Mouse (Mus musculus): ENCODE results near the gene Chga. TPM values are rescaled to one million over a fixed set of nuclear protein-coding genes. Genes with fewer than 3 reads are reported as not detected.

The Chga gene
- polyA plus RNA-seq, 1 experiment from 2014 or later: 0.88 TPM

DNA sequence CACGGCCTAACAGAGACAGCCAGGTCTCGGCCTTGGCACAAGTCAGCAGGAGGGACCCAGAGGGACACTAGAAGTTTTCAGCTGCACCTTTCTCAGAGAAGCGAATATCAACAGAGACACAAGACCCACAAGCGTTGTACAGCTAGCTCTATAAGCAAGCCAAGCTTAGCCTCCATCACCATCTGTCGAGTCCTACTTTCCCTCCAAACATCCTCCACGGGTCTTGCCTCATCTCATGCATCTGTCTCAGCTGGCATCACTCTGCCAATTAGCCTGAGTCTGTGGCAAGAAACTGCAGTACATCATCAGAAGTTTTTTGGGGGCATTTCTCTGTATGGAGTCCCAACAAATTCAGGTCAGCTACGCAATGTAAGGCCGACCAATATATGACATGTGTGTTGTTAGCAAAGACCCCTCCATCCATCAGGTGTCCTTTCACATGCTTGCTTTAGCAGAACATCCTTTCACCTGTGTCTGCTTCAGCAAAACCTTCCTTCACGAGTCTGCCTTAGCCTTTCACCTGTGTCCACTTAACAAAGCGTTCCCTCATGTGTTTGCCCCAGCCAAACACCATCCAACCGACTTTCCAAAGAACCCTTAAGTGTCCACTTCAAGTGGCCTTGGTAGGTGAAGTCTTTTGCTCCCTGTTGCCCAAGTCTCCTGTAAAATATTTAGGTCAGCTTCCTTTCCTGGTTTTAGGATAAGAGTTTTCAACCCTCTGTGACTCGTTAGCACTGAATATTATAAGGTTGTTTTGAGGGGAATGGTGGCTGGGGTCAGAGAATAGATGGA is 34.6 kb upstream of the Chga start:
- DNase-seq (ENCODE audit: low spot score) (no peak), ATAC-seq (replicated peaks; ENCODE audit: low FRiP score) (no peak)
- no peaks in the 10 kb centered on the region for H3K9me3 ChIP-seq (ENCODE audit: control insufficient read depth, low read length)
- no peaks in the 10 kb centered on the region for H3K27me3 ChIP-seq (replicated peaks; ENCODE audit: control insufficient read depth, insufficient read depth, low read length)
- no peaks in the 10 kb centered on the region for H3K4me1 ChIP-seq (replicated peaks; ENCODE audit: control insufficient read depth, insufficient read depth, low read length)
- H3K9ac ChIP-seq (ENCODE audit: low read depth, low read length): no peak overlapping the region
- H3K4me3 ChIP-seq (ENCODE audit: low read depth, low read length): no peak overlapping the region
- no peak overlapping the region for H3K4me2 ChIP-seq
- no peak overlapping the region for H3K27ac ChIP-seq (ENCODE audit: low read depth, low read length)
- no peaks in the 10 kb centered on the region for H3K36me3 ChIP-seq (ENCODE audit: control insufficient read depth, insufficient read depth, low read length)
- WGBS: 80% methylated on average over 12 of the region's 12 CpGs

DNA sequence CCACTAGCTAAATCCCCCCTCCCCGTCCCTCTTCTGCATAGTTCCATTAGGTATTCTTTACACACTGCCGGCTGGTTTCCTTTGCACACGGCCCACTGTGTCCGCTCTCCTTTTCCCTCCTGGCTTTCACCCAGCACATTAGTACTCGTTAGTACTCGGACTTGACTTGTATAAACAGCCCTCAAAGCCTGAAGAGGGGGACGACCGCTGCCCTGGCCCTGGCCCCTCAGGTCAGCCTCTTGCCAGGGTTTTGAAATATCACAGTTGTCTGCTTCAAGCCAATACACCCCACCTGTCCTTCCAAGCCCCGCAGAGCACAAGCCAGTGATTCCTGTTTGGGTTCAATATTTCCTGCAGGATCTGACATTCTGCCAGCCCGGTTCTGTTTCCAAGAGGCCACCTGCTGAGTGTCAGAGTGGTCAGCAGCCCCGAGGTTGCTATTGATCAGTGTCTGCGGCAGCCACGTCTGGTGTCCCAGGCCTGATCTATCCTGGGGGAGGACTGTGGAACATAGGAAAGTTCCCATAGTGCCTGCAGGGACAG is 32.9 kb upstream of the Chga start:
- 49% methylated on average over 13 of the region's 13 CpGs for WGBS

DNA sequence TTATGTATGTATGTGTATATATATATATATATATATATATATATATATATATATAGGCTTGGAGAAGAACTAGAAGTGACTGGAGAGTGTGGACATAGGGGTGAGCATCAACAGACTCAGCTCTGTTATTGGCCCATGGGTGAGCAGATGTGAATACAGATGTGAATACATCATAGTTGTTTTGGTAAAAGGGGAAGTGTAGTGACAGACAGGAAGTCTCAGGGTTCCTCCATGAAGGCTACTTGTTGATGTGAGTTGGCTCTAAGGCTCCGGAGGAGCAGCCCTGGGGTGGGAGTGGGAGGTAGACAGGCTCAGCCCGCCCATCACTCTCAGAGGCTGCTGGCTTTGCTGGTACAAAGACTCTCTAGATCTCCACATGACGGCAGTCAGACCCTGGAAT is 30.6 kb upstream of the Chga start:
- no peaks in the 10 kb centered on the region for H3K4me1 ChIP-seq (replicated peaks; ENCODE audit: control insufficient read depth, insufficient read depth, low read length)
- DNase-seq (ENCODE audit: low spot score): no peak
- no peak overlapping the region for H3K27ac ChIP-seq (ENCODE audit: low read depth, low read length)
- no peak overlapping the region for H3K4me2 ChIP-seq
- WGBS: 39% methylated on average over 3 of the region's 3 CpGs
- H3K4me3 ChIP-seq (ENCODE audit: low read depth, low read length): no peak overlapping the region
- no peak overlapping the region for H3K9ac ChIP-seq (ENCODE audit: low read depth, low read length)
- no peak for ATAC-seq (replicated peaks; ENCODE audit: low FRiP score)
- no peaks in the 10 kb centered on the region for H3K9me3 ChIP-seq (ENCODE audit: control insufficient read depth, low read length)
- no peaks in the 10 kb centered on the region for H3K27me3 ChIP-seq (replicated peaks; ENCODE audit: control insufficient read depth, insufficient read depth, low read length)
- no peaks in the 10 kb centered on the region for H3K36me3 ChIP-seq (ENCODE audit: control insufficient read depth, insufficient read depth, low read length)

More for the DNA sequence above, 32.9 kb upstream of the Chga start:
- Histone ChIP-seq H3K27me3 (replicated peaks; ENCODE audit: control insufficient read depth, insufficient read depth, low read length) (no peaks in the 10 kb centered on the region), H3K27ac (ENCODE audit: low read depth, low read length) (no peak overlapping the region), H3K4me2 (no peak overlapping the region), H3K9me3 (ENCODE audit: control insufficient read depth, low read length) (no peaks in the 10 kb centered on the region), H3K36me3 (ENCODE audit: control insufficient read depth, insufficient read depth, low read length) (no peaks in the 10 kb centered on the region), H3K4me1 (replicated peaks; ENCODE audit: control insufficient read depth, insufficient read depth, low read length) (no peaks in the 10 kb centered on the region), H3K4me3 (ENCODE audit: low read depth, low read length) (no peak overlapping the region), H3K9ac (ENCODE audit: low read depth, low read length) (no peak overlapping the region)
- DNase-seq (ENCODE audit: low spot score) (no peak), ATAC-seq (replicated peaks; ENCODE audit: low FRiP score) (no peak)

DNA sequence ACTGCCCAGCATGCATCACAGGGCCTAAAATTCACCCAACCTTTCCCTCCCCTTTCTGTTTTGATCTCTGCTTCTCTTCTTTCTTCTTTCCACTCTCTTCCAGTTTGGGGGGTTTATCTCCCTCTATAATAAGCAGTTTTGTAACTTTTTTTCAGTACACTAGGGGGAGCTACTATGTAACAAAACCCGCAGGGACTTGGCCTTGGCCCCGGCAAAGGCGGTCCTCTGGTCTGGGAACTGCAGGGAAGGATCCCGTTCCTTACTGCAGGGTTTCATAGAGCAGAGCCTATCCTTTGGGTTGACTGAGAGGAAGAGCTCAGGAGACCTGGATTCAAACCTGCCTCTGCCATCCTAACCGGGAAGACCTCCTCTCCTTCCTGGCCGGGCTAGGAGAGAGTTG is 30.0 kb upstream of the Chga start:
- Histone ChIP-seq H3K9me3 (ENCODE audit: control insufficient read depth, low read length) (no peaks in the 10 kb centered on the region), H3K27ac (ENCODE audit: low read depth, low read length) (no peak overlapping the region), H3K4me2 (no peak overlapping the region), H3K4me1 (replicated peaks; ENCODE audit: control insufficient read depth, insufficient read depth, low read length) (no peaks in the 10 kb centered on the region), H3K4me3 (ENCODE audit: low read depth, low read length) (no peak overlapping the region), H3K27me3 (replicated peaks; ENCODE audit: control insufficient read depth, insufficient read depth, low read length) (no peaks in the 10 kb centered on the region), H3K9ac (ENCODE audit: low read depth, low read length) (no peak overlapping the region), H3K36me3 (ENCODE audit: control insufficient read depth, insufficient read depth, low read length) (no peaks in the 10 kb centered on the region)
- ATAC-seq (replicated peaks; ENCODE audit: low FRiP score): no peak
- DNase-seq (ENCODE audit: low spot score): no peak
- 14% methylated on average over 6 of the region's 6 CpGs for WGBS

DNA sequence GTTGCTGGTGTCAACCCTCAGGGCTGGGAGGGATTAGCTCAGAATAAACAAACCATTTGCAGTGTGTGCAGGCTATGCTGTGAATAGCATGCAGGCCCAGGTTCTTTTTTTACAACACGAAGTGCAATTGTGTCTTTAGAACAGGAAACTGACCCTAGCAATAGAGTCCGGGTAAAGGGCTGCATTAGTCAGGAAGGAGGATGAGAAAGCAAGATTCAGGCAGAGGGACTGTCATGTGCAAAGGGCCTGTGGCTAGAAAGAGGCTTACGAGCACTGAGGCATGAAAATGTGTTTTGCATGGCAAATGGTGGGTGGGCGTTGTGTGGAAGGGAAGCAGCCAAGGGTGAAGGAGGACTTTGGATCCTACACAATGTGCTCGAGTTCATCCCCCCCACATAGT is 26.8 kb upstream of the Chga start:
- no peaks in the 10 kb centered on the region for H3K9me3 ChIP-seq (ENCODE audit: control insufficient read depth, low read length)
- H3K27me3 ChIP-seq (replicated peaks; ENCODE audit: control insufficient read depth, insufficient read depth, low read length): no peaks in the 10 kb centered on the region
- no peak for ATAC-seq (replicated peaks; ENCODE audit: low FRiP score)
- 68% methylated on average over 5 of the region's 5 CpGs for WGBS
- H3K27ac ChIP-seq (ENCODE audit: low read depth, low read length): no peak overlapping the region
- no peaks in the 10 kb centered on the region for H3K4me1 ChIP-seq (replicated peaks; ENCODE audit: control insufficient read depth, insufficient read depth, low read length)
- H3K4me3 ChIP-seq (ENCODE audit: low read depth, low read length): no peak overlapping the region
- DNase-seq (ENCODE audit: low spot score): no peak
- no peak overlapping the region for H3K9ac ChIP-seq (ENCODE audit: low read depth, low read length)
- H3K4me2 ChIP-seq: no peak overlapping the region
- no peaks in the 10 kb centered on the region for H3K36me3 ChIP-seq (ENCODE audit: control insufficient read depth, insufficient read depth, low read length)

DNA sequence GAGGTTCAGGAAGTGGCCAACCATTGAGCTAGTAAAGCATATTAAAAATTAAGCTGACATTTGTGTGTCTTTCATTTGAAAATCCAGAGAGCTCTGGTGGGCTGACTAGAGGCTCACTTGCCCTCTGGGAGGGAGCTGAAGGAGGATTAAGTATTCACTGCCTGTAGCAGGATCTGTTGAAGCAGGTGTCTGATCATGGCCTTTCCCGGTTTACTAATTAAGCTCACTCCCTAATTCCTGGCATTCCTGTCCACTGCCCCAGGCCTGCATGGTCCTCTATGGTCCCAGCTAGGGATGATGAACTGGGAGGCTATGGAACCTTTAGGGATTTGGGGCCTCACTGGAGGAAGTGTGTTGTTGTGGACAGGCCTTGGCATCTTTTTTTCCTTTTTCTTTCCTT is 19.0 kb upstream of the Chga start:
- no peaks in the 10 kb centered on the region for H3K27me3 ChIP-seq (replicated peaks; ENCODE audit: control insufficient read depth, insufficient read depth, low read length)
- no peaks in the 10 kb centered on the region for H3K4me1 ChIP-seq (replicated peaks; ENCODE audit: control insufficient read depth, insufficient read depth, low read length)
- no peak for ATAC-seq (replicated peaks; ENCODE audit: low FRiP score)
- no peaks in the 10 kb centered on the region for H3K9me3 ChIP-seq (ENCODE audit: control insufficient read depth, low read length)
- no peak overlapping the region for H3K27ac ChIP-seq (ENCODE audit: low read depth, low read length)
- WGBS: 45% methylated on average over 1 of the region's 1 CpGs
- no peak overlapping the region for H3K4me2 ChIP-seq
- no peak for DNase-seq (ENCODE audit: low spot score)
- no peaks in the 10 kb centered on the region for H3K36me3 ChIP-seq (ENCODE audit: control insufficient read depth, insufficient read depth, low read length)
- no peak overlapping the region for H3K9ac ChIP-seq (ENCODE audit: low read depth, low read length)
- H3K4me3 ChIP-seq (ENCODE audit: low read depth, low read length): no peak overlapping the region

DNA sequence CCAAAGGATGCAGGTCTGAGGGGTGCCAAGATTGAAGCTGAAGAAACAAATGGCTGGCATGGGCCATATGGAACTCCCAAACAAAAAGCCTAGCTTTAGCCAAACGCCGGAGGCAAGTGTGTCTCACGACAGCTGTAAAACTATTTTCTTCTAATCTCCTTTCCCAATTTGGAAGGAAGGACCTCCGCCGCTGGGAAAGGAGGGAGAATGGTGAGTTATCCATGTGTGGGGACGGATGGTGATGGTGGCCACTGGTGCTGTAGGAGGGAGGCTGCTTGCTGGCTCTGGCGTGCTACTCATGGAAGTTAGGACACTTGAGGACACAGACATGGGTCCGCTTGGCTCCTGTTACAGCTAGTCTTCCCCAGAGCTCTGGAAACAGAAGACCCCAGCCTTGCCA is 14.5 kb upstream of the Chga start:
- H3K27me3 ChIP-seq (replicated peaks; ENCODE audit: control insufficient read depth, insufficient read depth, low read length): no peaks in the 10 kb centered on the region
- no peak for DNase-seq (ENCODE audit: low spot score)
- no peak overlapping the region for H3K4me3 ChIP-seq (ENCODE audit: low read depth, low read length)
- WGBS: 66% methylated on average over 8 of the region's 8 CpGs
- H3K9ac ChIP-seq (ENCODE audit: low read depth, low read length): no peak overlapping the region
- ATAC-seq (replicated peaks; ENCODE audit: low FRiP score): no peak
- H3K4me1 ChIP-seq (replicated peaks; ENCODE audit: control insufficient read depth, insufficient read depth, low read length): no peaks in the 10 kb centered on the region
- H3K4me2 ChIP-seq: no peak overlapping the region
- H3K27ac ChIP-seq (ENCODE audit: low read depth, low read length): no peak overlapping the region
- no peaks in the 10 kb centered on the region for H3K36me3 ChIP-seq (ENCODE audit: control insufficient read depth, insufficient read depth, low read length)
- H3K9me3 ChIP-seq (ENCODE audit: control insufficient read depth, low read length): no peaks in the 10 kb centered on the region

DNA sequence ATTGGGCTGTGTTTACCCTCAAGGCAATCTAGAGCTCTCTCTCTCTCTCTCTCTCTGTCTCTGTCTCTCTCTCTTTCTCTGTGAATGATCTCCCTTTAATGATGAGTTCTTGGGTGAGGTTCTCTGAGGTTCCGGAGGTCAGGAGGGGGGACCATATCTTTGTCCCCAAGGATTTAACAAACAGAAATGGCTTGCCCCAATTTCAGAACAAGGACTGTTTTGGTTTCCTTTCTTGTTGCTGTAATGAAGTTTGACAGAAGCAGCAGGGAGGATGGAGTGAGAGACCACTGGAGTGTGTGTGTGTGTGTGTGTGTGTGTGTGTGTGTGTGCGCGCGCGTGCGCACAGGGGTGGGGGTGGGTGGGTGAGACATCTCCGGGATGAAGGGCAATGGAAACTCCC is 13.6 kb upstream of the Chga start:
- ATAC-seq (replicated peaks; ENCODE audit: low FRiP score) (no peak), DNase-seq (ENCODE audit: low spot score) (no peak)
- no peaks in the 10 kb centered on the region for H3K9me3 ChIP-seq (ENCODE audit: control insufficient read depth, low read length)
- H3K27ac ChIP-seq (ENCODE audit: low read depth, low read length): no peak overlapping the region
- no peaks in the 10 kb centered on the region for H3K36me3 ChIP-seq (ENCODE audit: control insufficient read depth, insufficient read depth, low read length)
- WGBS: 88% methylated on average over 7 of the region's 7 CpGs
- no peaks in the 10 kb centered on the region for H3K4me1 ChIP-seq (replicated peaks; ENCODE audit: control insufficient read depth, insufficient read depth, low read length)
- H3K4me2 ChIP-seq: no peak overlapping the region
- no peaks in the 10 kb centered on the region for H3K27me3 ChIP-seq (replicated peaks; ENCODE audit: control insufficient read depth, insufficient read depth, low read length)
- no peak overlapping the region for H3K4me3 ChIP-seq (ENCODE audit: low read depth, low read length)
- H3K9ac ChIP-seq (ENCODE audit: low read depth, low read length): no peak overlapping the region

DNA sequence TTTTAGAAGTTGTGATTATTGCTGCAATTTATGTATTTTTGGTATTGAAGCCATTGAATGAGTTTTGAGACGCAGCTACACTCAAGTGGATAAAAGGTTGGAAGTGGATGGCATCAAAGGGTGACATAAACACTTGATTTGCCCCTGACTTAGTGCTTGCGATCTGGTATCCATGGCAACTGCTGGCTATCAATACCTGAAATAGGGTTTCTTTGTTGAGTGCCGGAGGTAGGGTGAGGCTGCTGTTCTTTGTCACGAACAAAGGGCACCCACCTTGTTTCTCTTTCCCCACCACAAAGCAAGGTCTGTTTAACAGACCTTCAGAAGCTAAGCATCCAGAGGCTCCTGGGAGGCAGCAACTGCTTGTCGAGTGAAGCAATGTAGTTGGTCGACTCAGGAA is 9.6 kb upstream of the Chga start:
- Histone ChIP-seq H3K4me3 (ENCODE audit: low read depth, low read length) (no peak overlapping the region), H3K4me1 (replicated peaks; ENCODE audit: control insufficient read depth, insufficient read depth, low read length) (no peaks in the 10 kb centered on the region), H3K4me2 (no peak overlapping the region), H3K9me3 (ENCODE audit: control insufficient read depth, low read length) (no peaks in the 10 kb centered on the region), H3K36me3 (ENCODE audit: control insufficient read depth, insufficient read depth, low read length) (no peaks in the 10 kb centered on the region), H3K27ac (ENCODE audit: low read depth, low read length) (no peak overlapping the region), H3K27me3 (replicated peaks; ENCODE audit: control insufficient read depth, insufficient read depth, low read length) (no peaks in the 10 kb centered on the region), H3K9ac (ENCODE audit: low read depth, low read length) (no peak overlapping the region)
- 72% methylated on average over 6 of the region's 6 CpGs for WGBS
- no peak for ATAC-seq (replicated peaks; ENCODE audit: low FRiP score)
- no peak for DNase-seq (ENCODE audit: low spot score)
